Mouse (Mus musculus) cortical plate, adult 2 months (tissue): ENCODE data around the gene B230217C12Rik.

Experiments used
- CTCF ChIP-seq: fragments of 200-500 bp; IDR thresholded peaks from 2 replicates; pipeline ENCODE4 v1.5.1; 2011; ENCODE audit warnings: mild to moderate bottlenecking, control low read depth, low read length; ENCODE audit not compliant: insufficient read depth; ENCODE audit errors: extremely low read depth
- POLR2A ChIP-seq: fragments of 200-500 bp; IDR thresholded peaks from 2 replicates; pipeline ENCODE4 v1.6.1; 2011; ENCODE audit warnings: mild to moderate bottlenecking, low read length, control low read depth; ENCODE audit not compliant: insufficient read depth; ENCODE audit errors: extremely low read depth

DNA sequence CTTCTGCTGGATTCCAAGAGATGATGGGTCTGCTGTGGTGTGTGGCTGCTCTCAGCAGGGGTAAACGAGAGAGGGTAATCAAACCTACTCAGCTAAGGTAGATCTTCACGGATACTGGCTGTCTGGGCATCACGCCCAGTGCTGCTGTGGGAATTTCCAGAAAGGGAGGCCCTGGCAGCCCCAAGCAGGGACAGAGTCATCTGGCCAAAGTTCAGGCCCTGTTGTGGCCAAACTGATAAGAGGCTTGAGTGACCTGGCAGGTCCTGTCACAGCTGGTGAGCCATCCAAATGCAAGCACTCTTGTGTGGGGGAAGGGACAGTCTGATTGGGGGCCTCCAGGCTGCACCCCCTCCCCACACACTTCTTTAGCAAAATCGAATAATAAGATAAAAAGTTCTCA, 19.7 kb upstream of the B230217C12Rik start:
- TF ChIP-seq CTCF (no peak), POLR2A (no peak)
